Mouse (Mus musculus): ENCODE data around the gene 1810010D01Rik. TPM values are rescaled to one million over a fixed set of nuclear protein-coding genes. Genes with fewer than 3 reads are reported as not detected.

1810010D01Rik gene
- polyA plus RNA-seq, 1 experiment from 2014 or later, result 0.35 TPM

DNA sequence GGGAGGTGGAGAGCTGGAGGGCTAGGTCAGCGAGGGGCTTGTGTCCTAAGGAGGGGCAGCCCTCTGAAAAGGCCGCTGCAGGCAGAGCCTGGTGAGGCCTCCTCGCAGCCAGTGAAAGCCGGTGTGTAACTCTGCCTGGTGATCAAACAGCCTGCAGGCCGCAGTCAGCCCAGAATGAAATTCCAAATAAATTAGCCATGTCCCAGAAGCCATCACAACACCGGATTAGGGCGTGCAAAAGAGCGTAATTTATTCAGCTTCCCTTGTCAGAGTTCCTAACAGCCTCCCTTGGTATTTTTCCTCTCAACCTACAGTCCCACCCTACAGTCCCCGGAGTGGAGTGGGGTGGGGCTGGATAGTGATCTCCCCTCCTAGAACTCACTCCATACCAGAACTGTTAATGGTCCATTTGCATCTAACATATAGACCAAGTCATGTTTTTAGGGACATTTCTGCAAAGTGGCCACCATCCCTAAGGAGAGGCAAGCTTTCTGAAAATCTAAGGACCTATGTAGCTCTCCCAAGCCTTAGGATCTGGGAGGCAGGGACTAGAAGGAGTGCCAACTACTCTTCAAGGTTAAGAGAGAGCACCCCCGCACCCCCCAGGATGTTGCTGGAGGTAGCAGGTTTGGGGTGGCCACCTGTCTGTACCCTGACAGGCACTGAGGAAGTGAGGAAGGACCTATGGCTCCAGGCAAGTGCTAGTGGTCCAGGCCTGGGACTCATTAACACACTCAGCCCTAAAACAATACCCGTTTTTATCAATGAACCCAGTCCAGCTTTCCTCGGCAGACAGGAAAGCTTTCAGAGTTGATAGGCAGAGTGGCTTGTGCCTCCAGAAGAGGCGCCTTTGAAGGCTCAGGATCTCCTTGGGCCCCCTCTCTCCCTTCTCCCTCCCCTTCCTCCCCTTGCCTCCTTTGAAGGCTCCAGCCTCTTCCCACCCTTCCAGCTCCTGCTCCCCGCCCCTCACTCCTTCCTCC lies 4.1 kb upstream of the 1810010D01Rik start:
- Histone ChIP-seq H3K36me3 (replicated peaks) (no peaks in the 10 kb centered on the region), H3K4me3 (replicated peaks) (no peak overlapping the region), H3K27ac (replicated peaks) (no peak overlapping the region), H3K9ac (no peak overlapping the region), H3K9me3 (replicated peaks) (no peaks in the 10 kb centered on the region), H3K4me1 (replicated peaks) (no peaks in the 10 kb centered on the region), H3K4me2 (no peak overlapping the region), H3K27me3 (no peaks in the 10 kb centered on the region)
- WGBS (ENCODE audit: insufficient replicate concordance), result 36% methylated on average over 14 of the region's 14 CpGs
- ATAC-seq (ENCODE audit: insufficient read depth), result no peak

DNA sequence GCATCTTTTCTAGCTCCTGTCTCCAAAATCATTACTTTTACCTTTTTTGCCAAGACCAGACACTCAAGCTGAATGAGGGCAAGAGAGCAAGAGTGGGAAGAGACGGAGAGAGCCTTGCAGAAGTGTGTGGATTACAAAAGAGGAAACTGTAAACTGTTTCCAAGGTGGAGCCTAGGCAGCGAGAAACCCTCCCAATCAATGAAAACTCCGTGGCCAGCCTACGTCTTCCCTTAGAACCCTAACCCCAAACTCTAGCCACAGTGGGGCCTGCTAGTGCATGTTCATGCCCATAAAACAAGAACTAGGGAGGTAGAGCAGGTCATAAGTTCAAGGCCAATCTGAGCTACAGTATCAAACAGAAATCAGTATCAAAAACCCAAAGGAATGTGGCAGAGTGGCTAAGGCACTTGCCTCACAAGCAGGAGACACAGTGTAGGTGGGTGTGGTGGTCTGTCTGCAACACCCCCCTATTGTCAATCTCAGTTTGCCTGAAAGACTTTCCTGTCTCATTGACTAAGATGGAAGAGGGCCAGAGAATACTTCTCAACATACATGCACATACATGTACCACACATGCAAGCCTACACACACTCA lies 2.7 kb upstream of the 1810010D01Rik start:
- no peak overlapping the region for H3K4me2 ChIP-seq
- H3K36me3 ChIP-seq (replicated peaks), result no peaks in the 10 kb centered on the region
- H3K9me3 ChIP-seq (replicated peaks), result no peaks in the 10 kb centered on the region
- no peak overlapping the region for H3K4me3 ChIP-seq (replicated peaks)
- H3K9ac ChIP-seq, result no peak overlapping the region
- WGBS (ENCODE audit: insufficient replicate concordance), result 25% methylated on average over 4 of the region's 4 CpGs
- peaks cover 13% of the 10 kb centered on the region for H3K4me1 ChIP-seq (replicated peaks)
- no peak for ATAC-seq (ENCODE audit: insufficient read depth)
- H3K27ac ChIP-seq (replicated peaks), result no peak overlapping the region
- H3K27me3 ChIP-seq, result peaks cover 10% of the 10 kb centered on the region; the same call in 1 of the 2 replicates

DNA sequence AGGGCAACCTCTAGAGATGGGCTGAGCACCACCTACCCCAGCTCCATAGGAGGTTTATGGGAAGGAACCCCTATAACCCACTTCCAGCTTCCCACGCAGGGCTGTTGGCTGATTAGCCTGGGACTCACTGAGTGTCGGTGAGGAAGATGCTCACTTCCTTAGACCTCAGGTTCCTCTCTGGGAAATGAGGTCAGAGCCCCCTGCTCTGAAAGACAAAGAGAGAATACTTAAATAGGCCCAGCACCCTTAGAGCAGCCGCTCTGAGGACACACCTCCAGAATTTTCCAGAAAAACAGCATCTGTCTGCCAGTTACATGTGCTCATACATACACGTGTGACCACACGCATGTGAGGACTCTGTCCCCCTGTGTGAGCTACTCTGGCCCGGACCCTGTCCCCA lies 1.1 kb downstream of the 1810010D01Rik start:
- WGBS (ENCODE audit: insufficient replicate concordance), result 62% methylated on average over 6 of the region's 6 CpGs

DNA sequence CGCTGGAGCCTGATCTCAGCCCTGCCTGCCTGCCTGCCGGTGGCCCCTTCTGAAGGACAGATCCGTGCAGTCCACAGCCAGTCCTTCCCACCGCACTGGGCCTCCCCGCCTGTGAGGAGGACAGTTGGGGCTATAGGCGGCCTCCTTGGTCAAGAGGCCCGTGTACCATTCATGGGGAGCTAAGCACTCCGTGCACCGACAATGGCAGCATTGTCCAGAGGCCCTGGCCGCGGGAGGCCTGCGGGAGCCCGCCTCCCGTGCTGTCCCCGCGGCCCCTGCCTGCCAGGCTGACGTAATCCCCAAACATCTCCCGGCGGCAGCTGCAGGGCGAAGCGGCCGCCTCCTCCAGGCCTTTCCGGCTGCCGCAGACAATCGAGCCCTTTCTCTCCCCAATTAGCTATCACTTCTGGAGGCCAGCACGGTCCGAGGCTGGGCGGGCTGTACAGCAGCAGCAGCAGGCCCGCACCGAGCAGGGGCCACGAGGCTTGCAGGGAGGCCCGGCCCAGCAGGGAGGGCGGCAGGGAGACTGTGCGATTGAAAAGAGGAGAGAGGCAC lies 1.8 kb downstream of the 1810010D01Rik start:
- Histone ChIP-seq H3K4me2 (peak overlapping the region; percentile 59), H3K4me1 (replicated peaks) (peaks cover 13% of the 10 kb centered on the region), H3K36me3 (replicated peaks) (no peaks in the 10 kb centered on the region), H3K9me3 (replicated peaks) (no peaks in the 10 kb centered on the region), H3K9ac (peak overlapping the region; percentile 39; the same call in 1 of the 2 replicates), H3K27ac (replicated peaks) (0 out of 2 replicates have a peak overlapping the region, but pooled peaks have one; percentile 29), H3K27me3 (peaks cover 11% of the 10 kb centered on the region; the same call in 1 of the 2 replicates), H3K4me3 (replicated peaks) (peak overlapping the region; percentile 23; the same call in 1 of the 2 replicates)
- peak; percentile 43; the same call in 1 of the 2 replicates for ATAC-seq (ENCODE audit: insufficient read depth)
- WGBS (ENCODE audit: insufficient replicate concordance), result 4% methylated on average over 34 of the region's 34 CpGs

More for the DNA sequence above, 1.1 kb downstream of the 1810010D01Rik start:
- peak; percentile 19; the same call in 1 of the 2 replicates for ATAC-seq (ENCODE audit: insufficient read depth)
- H3K9me3 ChIP-seq (replicated peaks), result no peaks in the 10 kb centered on the region
- H3K4me3 ChIP-seq (replicated peaks), result no peak overlapping the region
- H3K27me3 ChIP-seq, result peaks cover 11% of the 10 kb centered on the region; the same call in 1 of the 2 replicates
- H3K4me1 ChIP-seq (replicated peaks), result peaks cover 13% of the 10 kb centered on the region
- no peak overlapping the region for H3K9ac ChIP-seq
- H3K27ac ChIP-seq (replicated peaks), result no peak overlapping the region
- H3K36me3 ChIP-seq (replicated peaks), result no peaks in the 10 kb centered on the region
- peak overlapping the region; percentile 59; the same call in 1 of the 2 replicates for H3K4me2 ChIP-seq

DNA sequence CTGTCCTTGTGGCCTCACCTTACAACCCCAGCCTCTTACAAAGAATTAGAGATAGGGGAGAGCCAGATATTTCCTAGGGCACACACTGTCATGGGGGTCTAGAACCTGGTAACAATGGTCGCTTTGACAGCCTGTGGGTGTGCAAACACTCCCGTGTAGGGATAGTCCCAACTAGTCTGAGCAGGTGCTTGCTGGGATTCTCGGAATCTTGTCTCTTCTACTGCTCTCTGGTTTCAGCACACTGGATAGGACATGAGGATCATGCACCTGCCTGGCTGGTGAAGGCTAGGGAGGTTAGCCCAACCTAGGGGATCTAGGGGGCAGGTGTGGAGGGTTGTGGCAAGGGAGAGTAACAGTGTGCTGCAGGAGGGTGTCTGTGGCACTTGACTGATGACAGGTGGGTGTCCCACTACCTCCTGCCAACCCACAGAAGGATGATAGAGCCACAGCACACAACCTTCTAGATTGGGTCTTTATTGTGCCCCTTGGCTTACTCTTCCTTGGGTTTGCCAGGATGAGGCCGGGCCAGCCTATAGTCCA lies 2.5 kb downstream of the 1810010D01Rik start:
- H3K9ac ChIP-seq, result no peak overlapping the region
- H3K4me2 ChIP-seq, result no peak overlapping the region
- H3K4me3 ChIP-seq (replicated peaks), result no peak overlapping the region
- no peaks in the 10 kb centered on the region for H3K36me3 ChIP-seq (replicated peaks)
- no peak overlapping the region for H3K27ac ChIP-seq (replicated peaks)
- no peaks in the 10 kb centered on the region for H3K9me3 ChIP-seq (replicated peaks)
- H3K4me1 ChIP-seq (replicated peaks), result peaks cover 13% of the 10 kb centered on the region
- ATAC-seq (ENCODE audit: insufficient read depth), result no peak
- H3K27me3 ChIP-seq, result peaks cover 11% of the 10 kb centered on the region; the same call in 1 of the 2 replicates
- WGBS (ENCODE audit: insufficient replicate concordance), result 69% methylated on average over 4 of the region's 4 CpGs

DNA sequence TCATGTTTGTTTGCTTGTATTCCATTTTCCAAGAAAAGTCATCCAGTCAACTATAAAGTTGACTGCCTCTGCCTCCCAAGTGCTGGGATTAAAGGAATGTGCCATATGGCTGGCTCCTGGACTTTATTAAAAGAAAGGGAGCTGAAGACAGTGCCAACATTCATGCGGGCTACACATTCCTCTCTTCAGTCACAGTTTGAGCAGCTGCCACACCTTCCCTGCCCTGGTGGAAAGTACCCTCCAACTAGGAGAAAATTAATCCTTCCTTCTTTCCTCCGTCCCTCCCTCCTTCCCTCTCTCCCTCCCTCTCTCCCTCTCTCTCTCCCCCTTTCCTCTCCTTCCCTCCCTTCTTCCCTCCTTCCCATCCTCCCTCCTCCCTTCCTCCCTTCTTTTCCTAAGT lies 8.2 kb downstream of the 1810010D01Rik start:
- no peak for ATAC-seq (ENCODE audit: insufficient read depth)
- no peak overlapping the region for H3K4me3 ChIP-seq (replicated peaks)
- no peak overlapping the region for H3K27ac ChIP-seq (replicated peaks)
- no peaks in the 10 kb centered on the region for H3K36me3 ChIP-seq (replicated peaks)
- H3K9me3 ChIP-seq (replicated peaks), result no peaks in the 10 kb centered on the region
- no peaks in the 10 kb centered on the region for H3K27me3 ChIP-seq
- no peaks in the 10 kb centered on the region for H3K4me1 ChIP-seq (replicated peaks)
- H3K4me2 ChIP-seq, result no peak overlapping the region
- WGBS (ENCODE audit: insufficient replicate concordance), result 67% methylated on average over 2 of the region's 2 CpGs
- no peak overlapping the region for H3K9ac ChIP-seq

DNA sequence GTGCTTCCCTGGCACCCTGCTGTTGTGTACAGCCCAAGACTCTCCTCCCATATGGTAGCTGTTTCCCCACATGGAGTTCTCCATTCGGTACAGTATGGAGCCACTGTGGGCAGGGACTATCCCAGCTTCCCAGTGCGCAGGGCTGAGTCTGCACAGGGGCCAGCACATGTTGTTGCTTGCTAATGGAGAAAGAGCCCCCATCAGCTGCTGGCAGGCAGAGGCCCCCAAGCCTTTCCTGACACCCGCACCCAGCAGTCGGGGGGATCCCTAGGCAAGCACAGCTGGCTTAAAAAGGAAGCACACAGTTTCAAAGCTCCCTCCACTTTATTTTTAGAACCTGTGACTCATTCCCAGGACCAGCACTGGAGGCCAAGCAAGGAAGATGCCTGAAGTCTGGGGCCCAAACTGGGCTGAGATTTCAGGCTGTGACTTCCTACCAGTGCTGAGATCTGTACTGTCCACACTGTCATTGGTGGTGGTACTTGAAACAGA lies 9.7 kb downstream of the 1810010D01Rik start:
- Histone ChIP-seq H3K27me3 (no peaks in the 10 kb centered on the region; the same call in 1 of the 2 replicates), H3K36me3 (replicated peaks) (no peaks in the 10 kb centered on the region), H3K4me3 (replicated peaks) (no peak overlapping the region), H3K9me3 (replicated peaks) (no peaks in the 10 kb centered on the region), H3K4me2 (no peak overlapping the region), H3K9ac (no peak overlapping the region), H3K27ac (replicated peaks) (no peak overlapping the region), H3K4me1 (replicated peaks) (no peaks in the 10 kb centered on the region)
- ATAC-seq (ENCODE audit: insufficient read depth), result no peak
- WGBS (ENCODE audit: insufficient replicate concordance), result 26% methylated on average over 4 of the region's 4 CpGs

DNA sequence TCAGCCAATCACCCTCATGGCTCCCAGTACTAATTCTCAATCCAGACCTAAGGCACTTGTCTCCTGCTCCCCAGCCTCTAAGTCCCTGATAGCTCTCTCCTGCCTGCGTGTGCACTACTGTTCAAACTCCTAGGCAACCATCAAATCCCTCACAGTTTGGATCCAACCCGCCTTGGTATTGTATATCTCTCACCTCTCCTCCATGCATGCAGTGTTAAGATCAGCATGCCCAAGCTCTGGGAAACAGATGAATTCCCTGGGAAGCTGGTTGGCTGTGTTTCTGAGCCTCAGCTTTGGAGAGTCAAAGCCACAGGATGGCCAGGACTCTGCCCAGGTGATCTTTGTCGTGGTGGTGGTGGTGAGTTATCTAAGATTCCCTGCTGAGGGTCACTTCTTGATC lies 10.2 kb downstream of the 1810010D01Rik start:
- no peaks in the 10 kb centered on the region for H3K9me3 ChIP-seq (replicated peaks)
- 42% methylated on average over 3 of the region's 3 CpGs for WGBS (ENCODE audit: insufficient replicate concordance)
- H3K27me3 ChIP-seq, result no peaks in the 10 kb centered on the region; the same call in 1 of the 2 replicates
- no peak overlapping the region for H3K4me2 ChIP-seq
- H3K9ac ChIP-seq, result no peak overlapping the region
- no peak for ATAC-seq (ENCODE audit: insufficient read depth)
- no peak overlapping the region for H3K4me3 ChIP-seq (replicated peaks)
- no peak overlapping the region for H3K27ac ChIP-seq (replicated peaks)
- no peaks in the 10 kb centered on the region for H3K4me1 ChIP-seq (replicated peaks)
- no peaks in the 10 kb centered on the region for H3K36me3 ChIP-seq (replicated peaks)

DNA sequence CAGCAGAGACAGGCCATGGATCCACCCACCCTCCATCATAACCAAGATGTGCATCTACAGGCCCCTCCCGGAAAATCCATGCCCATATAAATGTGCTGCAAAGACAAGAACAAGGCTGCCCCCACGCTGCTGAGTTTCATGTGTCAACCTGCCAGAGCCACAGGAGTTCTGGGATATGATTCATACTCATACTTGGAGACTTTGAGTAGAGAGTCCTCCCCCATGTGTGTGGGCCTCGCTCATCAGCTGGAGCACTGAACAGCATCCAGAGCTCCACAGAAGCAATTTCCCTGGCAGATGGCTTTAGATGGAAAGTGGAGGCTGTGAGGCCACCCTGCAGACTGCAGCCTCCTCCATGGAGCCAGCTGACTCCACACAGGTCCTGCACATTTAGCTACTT lies 10.9 kb downstream of the 1810010D01Rik start:
- no peaks in the 10 kb centered on the region for H3K36me3 ChIP-seq (replicated peaks)
- H3K27ac ChIP-seq (replicated peaks), result no peak overlapping the region
- H3K4me3 ChIP-seq (replicated peaks), result no peak overlapping the region
- no peak for ATAC-seq (ENCODE audit: insufficient read depth)
- H3K9me3 ChIP-seq (replicated peaks), result no peaks in the 10 kb centered on the region
- no peak overlapping the region for H3K4me2 ChIP-seq
- H3K9ac ChIP-seq, result no peak overlapping the region
- no peaks in the 10 kb centered on the region; the same call in 1 of the 2 replicates for H3K27me3 ChIP-seq
- WGBS (ENCODE audit: insufficient replicate concordance), result 51% methylated on average over 3 of the region's 3 CpGs
- H3K4me1 ChIP-seq (replicated peaks), result no peaks in the 10 kb centered on the region

DNA sequence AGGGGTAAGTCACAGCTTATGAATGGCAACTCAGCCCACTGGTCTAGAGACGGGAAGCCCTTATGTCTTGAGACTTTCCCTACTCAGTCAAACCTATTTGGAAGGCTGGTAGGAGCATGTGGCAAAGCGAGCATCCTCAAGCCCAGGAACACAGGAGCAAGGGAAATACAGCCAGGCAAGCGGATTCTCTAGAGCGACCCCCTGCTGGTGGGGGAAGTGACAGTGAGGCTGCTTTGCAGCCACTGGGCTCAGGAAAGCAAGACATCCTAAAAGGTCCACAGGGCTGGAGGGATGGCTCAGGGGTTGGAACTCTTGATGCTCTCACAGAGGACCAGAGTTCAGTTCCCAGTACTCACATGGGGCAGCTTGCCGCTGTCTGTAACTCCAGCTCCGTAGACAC lies 11.6 kb downstream of the 1810010D01Rik start:
- Histone ChIP-seq H3K36me3 (replicated peaks) (no peaks in the 10 kb centered on the region), H3K27ac (replicated peaks) (no peak overlapping the region), H3K9ac (no peak overlapping the region), H3K9me3 (replicated peaks) (no peaks in the 10 kb centered on the region), H3K4me3 (replicated peaks) (no peak overlapping the region), H3K27me3 (no peaks in the 10 kb centered on the region; the same call in 1 of the 2 replicates), H3K4me2 (no peak overlapping the region), H3K4me1 (replicated peaks) (no peaks in the 10 kb centered on the region)
- 65% methylated on average over 6 of the region's 6 CpGs for WGBS (ENCODE audit: insufficient replicate concordance)
- no peak for ATAC-seq (ENCODE audit: insufficient read depth)

Data from liver, embryonic 15.5 days (tissue).